Mouse (Mus musculus): Measurements from ENCODE around the gene Pdcd11.
"Not testable (repeated sequence)": the region's sequence is repeated elsewhere in the genome, so short reads cannot be mapped to it uniquely, and the experiment has no call there.

Gene Pdcd11

DNA sequence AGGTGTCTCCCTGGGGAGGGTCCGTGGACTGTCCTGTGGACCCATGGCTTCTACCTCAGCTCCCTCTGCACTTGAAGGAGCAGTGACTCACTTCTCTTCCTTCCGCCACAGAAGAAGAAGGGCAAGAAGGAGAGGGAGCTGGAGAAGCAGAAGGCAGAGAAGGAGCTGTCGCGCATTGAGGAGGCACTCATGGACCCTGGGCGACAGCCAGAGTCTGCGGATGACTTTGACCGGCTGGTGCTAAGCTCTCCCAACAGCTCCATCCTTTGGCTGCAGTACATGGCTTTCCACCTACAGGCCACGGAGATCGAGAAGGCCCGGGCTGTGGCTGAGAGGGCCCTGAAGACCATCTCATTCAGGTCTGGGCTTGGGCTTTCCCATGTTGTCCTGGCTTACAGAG, 37.6 kb downstream of the Pdcd11 start:
- no peak for DNase-seq (ENCODE audit: low read depth, low spot score)

DNA sequence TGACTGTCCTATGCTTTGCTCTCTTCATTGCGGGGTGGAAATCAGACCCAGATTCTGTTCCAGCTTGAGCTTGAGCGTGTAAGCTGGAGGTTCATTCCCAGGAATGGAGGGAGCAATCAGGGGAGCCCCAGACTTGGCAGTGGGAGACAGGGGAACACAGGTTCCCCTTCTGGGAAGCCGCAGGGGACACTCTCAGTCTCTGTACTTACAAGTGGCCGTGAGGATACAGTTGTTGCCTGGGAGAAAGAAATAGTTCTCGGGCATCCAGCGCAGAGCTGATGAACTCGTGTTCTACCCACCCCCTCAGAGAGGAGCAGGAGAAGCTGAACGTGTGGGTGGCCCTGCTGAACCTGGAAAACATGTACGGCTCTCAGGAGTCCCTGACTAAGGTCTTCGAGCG, 38.3 kb downstream of the Pdcd11 start:
- no peak for DNase-seq (ENCODE audit: low read depth, low spot score)

DNA sequence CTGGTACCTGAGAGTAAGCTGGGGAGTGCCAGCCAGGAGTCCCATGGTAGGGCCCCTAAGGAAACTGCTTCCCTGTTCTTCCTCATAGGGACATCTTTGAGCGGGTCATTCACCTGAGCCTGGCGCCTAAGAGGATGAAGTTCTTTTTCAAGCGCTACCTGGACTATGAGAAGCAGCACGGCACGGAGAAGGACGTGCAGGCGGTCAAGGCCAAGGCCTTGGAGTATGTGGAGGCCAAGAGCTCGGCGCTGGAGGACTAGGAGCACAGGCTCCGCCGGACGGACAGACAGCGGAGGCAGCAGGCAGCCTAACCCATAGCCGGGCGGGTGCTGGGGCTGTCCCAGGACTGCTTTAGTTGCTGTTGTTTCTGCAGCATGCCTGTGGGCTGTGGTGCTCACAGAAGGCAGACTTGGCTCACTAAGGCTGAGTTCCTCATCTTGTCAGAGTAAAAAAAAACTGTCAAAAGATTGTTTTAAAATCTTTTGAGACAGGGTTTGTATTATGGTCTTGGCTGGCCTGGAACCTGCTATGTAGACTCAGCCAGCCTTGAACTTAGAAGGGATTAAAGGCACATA, 40.1 kb downstream of the Pdcd11 start:
- DNase-seq (ENCODE audit: low read depth, low spot score) = no peak

DNA sequence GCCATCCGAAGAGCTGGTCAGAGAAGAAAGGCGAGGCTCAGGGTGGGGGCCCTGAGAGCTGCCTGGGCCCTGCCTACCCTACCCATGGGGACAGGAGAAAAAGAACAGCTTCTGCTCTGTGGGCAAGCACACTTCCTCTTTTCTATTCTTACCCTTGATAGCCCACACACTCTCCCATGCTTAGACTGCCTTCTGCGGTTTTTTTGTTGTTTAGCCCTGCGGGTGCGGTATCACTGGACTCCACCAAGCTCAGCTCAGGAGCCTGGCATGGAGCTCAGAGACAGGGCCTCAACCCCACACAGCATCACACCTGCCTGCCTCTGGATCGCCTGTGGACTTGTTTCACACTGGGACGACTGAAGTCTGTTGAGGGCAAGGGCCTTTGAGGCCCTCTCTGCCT, 42.6 kb downstream of the Pdcd11 start:
- peak; percentile 92 for DNase-seq (ENCODE audit: low read depth, low spot score)

DNA sequence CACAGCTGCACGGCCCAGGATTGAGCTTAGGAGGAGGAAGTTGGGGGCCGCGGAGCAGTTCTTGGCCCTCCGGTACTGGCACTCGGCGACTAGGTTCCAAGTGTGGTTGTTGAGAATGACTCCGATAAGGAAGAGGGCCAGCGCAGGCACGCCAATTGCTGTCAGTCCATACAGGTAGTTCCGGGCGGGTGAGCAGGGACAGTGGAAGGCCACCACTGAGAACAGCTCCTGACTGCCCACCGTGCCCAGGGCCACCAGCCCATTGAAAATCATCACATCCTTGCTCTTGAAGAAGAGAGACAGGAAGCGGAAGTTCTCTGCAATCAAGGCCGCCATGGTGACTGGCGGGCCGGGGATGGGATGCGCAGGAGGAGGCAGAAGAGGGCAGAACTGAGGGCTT, 45.0 kb downstream of the Pdcd11 start:
- no peak for DNase-seq (ENCODE audit: low read depth, low spot score)

DNA sequence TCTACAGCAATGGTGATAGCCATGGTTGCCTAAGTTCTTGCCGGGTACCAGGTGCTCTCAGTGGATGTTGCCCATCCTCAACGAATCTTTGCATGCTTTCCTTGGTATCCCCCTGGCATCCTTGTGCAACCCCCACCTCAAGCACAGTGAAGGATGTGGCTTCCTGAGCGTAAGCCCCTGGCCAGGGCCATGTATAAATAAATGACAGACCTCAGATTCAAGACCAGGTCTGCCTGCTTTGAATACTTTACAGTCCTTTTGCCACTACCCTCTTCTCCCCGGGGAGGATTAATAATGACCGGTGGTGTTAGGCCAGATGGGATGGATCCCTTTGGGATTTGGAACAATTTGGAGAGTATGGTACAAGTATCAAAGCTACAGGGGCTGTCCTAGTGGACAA, 45.6 kb downstream of the Pdcd11 start:
- no peak for DNase-seq (ENCODE audit: low read depth, low spot score)

DNA sequence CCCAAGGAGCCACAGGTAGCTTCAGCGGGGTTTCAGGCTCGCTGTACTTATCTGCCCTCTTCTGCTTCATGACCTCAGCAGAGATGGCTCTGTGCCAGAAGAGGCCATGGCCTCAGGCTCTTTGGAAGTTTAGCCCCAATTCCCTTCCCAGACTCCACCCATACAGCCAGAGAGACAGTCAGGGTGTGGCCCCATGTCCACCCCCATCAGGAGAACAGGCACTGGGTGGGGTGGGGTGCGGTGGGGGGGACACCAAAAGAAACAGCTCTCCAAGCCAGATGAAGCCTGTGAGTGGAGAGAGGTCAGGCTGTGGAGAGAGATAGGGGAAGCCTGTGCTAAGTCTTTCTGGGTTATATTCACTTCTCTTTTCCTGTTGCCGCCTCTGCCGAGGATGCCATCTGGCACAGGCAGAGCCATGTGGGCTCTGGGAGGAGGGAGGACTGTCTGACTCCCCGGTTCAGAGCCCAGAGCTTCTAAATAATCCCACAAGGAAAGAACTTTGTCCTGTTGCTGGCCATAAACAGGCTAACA, 46.5 kb downstream of the Pdcd11 start:
- DNase-seq (ENCODE audit: low read depth, low spot score) = peak; percentile 83

DNA sequence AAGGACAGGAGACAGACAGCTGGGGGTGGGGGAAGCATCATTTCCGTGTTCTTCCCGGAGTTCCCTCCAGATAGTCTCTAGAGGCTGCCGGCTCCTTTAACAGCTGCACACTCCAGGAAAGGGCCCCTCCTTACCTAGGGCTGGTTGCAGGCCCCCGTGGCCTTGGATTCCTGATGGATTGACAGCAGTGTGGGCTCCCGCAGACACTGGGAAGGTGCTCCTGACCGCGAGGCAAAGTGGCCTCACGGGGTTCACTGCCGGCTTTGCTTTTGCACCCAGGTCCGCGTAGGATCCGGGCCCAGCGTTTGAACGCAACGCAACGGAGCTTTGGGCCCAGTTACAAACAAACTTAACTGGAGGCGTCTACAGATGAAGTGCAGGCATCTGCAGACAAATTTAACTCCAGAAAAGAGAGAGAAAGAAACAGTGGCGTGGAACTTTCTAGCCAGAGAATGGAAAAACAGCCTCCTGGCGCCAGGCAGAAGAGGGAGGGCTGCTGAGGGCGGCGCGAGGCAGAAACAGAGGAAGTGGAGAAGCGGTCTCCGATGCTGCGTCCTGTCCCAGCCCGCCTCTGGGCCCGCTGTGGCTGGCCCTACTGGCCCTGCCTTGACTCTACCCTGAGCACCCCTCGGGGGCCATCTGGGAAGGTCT, 47.3 kb downstream of the Pdcd11 start, which contains the start of gene Calhm2:
Gene Calhm2, minus strand, starts transcription at position 524 of the 651 bp plus-strand sequence.
- peak; percentile 79 for DNase-seq (ENCODE audit: low read depth, low spot score)

DNA sequence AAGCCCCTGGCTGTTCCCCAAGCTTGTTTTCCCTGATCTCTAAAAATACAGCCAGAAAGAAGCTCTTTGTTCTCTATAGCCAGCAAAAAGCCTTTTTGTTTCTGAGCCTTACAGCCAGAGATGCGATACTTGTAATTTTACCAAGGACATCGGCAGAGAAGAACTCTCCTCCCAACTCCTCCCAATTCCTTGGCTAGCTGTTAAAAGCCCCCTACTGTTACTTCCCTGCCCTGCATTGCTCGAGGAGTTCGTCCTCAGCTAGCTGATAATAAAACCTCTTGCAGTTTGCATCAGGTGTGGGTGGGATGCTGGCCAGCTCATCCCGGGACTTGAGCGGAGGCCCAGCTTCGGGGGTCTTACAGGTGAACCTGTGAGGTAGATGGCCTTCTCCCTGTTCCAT, 49.0 kb downstream of the Pdcd11 start:
- DNase-seq (ENCODE audit: low read depth, low spot score) = not testable (repeated sequence)

DNA sequence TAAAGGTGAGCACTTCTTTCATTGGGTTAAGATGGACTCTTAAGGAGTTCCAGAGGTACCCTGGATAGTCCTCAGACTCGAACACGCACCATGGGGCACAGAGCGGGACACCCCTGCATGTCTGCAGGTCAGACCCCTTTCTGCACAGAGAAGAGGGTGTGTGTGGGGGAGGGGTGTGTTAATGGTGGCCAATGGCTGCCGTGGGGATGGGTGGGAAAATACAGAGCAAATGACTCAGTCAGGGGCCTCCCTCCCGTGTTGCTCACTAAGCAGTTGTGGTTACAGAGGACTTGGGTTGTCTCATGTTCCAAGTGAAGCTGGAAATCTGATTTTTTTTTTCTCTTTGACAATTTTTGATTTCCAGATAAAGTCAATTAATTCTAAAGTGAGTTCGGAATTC, 51.9 kb downstream of the Pdcd11 start:
- no peak for DNase-seq (ENCODE audit: low read depth, low spot score)

DNA sequence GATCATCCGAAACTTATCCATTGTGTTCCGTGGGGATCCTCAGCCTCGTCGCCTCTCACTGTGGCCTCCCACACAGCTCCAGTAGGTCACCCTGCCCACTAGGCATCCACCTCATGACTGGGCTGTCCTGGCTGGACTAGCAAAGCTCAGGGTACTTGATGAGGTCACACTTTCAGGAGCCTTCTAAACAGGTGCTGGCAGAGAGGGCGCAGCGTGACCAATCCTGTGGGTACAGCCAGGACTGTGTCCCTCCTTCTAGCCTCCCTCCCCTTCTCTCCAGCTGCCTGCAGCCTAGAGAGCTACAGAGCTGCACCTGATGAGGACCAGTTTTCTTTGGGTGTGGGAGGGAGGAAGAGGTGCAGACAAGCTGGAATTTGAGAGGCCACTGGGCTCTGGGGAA, 53.6 kb downstream of the Pdcd11 start, which contains the start of gene Calhm1:
Gene Calhm1, minus strand, starts transcription at position 101 of the 400 bp plus-strand sequence.
- no peak for DNase-seq (ENCODE audit: low read depth, low spot score)

DNA sequence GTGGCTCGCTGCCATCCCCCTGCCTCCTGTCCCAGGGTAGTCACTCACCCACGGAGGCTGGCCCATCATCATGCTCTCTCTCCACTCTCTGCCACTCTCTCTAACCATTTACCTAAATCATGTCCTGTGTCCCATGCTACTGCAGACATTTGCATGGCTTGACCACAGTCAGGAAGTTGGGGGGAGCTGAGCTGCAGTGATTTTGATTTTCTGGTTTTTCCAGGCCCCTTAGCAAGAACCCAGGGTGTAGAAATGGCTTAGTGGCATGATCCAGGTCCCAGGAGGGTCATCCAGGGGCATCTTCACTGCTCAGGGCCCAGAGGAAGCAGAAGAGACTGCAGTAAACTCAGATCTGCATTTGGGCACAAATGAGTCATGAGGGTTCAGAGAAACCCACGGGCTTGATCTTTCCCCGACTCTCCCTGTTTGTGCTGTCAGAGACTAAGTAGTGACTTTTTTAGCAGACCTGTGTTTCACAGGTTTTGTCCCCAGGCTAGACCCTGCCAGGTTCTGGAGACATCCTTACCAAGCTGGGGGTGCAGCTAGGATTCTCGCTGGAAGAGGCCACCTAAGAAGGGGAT, 57.8 kb downstream of the Pdcd11 start:
- DNase-seq (ENCODE audit: low read depth, low spot score) = peak; percentile 41

DNA sequence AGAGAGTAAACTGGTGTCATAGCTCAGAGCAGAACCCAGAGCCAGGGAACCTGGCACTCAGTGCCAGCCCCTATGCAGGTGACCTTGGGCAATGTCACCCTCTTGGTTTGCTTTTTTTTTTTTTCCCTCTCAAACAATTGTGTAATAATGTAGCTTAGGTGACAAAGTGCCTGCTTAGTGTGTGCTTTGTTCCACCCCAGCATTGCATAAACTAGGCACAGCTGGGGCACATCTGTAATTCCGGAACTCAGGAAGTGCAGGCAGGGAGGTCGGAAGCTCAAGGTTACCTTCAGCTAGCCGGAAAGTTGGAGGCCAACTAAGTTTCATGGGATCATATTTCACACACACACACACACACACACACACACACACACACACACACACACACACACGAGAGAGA, 59.3 kb downstream of the Pdcd11 start:
- no peak for DNase-seq (ENCODE audit: low read depth, low spot score)

DNA sequence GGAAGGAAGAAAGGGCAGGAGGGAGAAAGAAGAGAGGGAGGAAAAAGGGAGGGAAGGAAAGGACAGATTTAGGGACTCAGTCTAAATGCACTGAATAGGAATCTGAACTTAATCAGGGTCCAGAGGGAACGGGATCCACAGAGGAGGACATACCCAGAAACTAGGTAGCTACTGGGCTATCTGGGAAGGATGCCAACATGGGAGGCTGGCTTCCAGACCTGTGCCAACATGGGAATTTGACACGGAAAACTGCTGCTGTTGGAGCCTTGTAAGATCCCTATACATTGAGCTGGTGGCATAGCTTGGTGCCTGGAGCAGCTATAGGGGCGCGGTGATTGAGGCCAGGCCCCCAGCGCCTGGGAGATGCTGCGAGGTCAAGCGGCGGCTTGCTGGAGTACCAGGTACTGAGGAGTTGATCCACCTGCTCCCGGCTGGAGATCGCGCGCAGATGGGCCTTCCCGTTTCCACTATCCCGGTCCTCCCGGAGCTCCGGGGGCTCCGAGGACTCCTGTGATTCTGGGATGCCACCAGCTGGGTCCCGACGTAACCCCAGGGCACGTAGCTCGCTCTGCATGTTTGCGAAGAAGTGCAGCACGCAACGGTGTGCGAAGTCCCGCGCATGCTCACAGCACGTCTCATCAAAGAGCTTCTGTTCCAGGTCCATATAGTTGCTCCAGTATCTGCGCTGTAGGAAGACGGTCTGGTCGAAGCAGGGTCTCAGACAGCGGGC, 60.9 kb downstream of the Pdcd11 start:
- no peak for DNase-seq (ENCODE audit: low read depth, low spot score)

DNA sequence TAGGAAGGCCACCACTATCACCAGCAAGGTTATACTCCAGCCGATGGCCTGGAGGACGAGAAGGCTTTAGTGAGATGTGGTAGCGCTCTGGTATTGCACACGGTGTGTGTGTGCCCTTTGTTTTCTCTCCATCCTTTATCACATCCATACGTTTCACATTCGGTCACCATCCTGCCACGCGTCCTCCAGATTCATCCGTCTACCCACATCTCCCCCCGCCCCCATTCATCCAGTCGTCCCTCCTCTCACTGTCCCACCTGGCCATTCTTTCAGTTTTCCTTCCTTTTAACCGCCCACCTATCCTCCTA, 61.4 kb downstream of the Pdcd11 start:
- DNase-seq (ENCODE audit: low read depth, low spot score) = no peak

DNA sequence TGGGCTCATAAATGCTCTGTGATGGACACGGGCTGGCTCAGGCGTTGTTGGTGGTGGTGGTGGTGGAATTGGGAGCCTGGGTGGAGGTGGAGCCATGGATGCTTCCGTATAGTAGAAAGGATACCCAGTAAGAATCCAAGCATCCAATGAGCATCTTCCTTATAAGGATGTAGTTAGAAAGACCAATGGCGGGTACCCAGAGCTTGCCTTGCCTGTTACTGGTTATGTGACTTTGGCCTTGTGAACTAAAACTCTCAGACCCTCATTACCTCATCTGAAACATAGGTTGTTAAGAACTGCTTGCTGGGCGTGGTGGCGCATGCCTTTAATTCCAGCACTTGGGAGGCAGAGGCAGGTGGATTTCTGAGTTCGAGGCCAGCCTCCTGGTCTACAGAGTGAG, 63.2 kb downstream of the Pdcd11 start:
- no peak for DNase-seq (ENCODE audit: low read depth, low spot score)

DNA sequence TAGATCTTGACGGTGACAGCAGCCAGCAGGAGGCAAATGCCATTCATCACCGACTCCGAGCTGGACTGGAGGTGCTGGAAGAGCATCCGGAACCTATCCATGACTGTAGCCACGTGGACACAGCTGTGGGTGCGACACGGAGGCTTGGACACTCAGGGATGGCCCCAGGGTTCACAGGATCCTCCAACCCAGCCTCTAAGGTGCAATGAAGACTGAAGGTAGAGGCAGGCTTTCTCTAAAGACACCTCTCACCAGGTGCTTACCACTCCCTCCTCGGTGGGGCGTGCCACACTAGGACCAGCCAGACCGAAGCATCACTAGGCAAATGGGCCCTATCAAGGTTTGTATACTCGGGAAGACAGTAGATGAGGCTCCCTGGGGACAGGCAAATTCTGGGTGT, 67.1 kb downstream of the Pdcd11 start, which contains the start of gene Calhm3:
Gene Calhm3, minus strand, starts transcription at position 101 of the 400 bp plus-strand sequence.
- DNase-seq (ENCODE audit: low read depth, low spot score) = no peak

DNA sequence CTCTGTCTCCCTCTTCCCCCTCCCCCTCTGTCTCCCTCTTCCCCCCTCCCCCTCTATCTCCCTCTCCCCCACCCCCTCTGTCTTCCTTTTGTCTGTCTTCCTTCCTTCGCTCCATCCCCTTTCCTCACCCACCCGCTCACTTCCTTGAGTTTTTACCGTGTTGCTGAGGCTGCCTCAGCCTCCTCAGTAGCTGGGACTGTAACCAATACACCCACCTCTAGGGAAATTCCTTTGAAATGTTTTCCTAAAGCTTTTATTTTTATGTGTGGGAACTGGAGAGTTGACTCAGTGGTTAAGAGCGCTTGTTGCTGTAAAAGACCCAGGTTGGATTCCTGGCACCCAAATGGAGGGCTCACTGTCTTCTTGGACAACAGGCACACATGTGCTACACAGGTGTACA, 71.1 kb downstream of the Pdcd11 start:
- DNase-seq (ENCODE audit: low read depth, low spot score) = no peak

DNA sequence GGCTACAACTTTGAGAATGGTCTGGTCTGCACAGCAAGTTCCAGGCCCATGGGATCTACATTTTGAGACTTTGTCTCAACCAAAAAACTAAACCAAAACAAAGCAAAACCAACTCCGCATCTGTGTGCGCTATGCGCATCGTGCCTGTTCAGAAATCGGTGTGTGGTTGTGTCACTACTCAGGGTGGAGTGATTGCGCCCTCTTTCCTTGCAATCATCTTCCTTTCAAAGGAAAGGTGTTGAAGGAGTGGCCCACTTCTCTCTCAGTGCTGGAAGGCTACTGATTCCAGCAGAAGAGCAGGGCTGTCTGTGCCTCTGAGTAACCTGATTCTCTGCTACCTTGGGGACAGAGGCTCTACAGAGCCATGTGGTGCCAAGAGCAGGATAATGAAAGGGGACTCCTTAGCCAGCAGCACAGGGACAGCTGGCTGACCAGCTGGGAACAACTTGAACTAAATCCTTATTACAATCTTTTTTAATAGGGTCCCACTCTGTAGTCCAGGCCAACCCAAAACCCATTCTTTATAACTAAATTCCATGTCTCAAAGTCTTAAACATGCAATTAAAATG, 72.7 kb downstream of the Pdcd11 start:
- no peak for DNase-seq (ENCODE audit: low read depth, low spot score)

DNA sequence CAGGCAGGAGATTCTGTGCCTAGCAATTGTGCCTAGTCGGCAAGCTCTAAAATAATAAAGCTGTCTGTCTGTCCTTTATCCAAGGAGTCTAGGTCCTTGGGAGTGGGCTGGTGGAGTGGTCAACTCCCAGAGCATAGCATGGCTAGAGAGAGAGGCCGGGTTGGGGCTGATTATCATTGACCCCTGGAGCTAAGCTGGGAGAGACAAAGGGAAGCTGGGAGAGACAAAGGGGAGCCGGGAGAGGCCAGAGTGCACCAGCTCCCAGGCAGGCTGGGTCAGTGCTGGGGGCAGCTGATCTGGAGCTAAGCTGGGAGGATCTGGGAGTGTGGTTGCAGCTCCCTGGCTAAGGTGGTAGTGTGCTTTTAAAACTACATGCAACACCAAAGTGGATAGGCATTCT, 76.2 kb downstream of the Pdcd11 start:
- no peak for DNase-seq (ENCODE audit: low read depth, low spot score)

DNA sequence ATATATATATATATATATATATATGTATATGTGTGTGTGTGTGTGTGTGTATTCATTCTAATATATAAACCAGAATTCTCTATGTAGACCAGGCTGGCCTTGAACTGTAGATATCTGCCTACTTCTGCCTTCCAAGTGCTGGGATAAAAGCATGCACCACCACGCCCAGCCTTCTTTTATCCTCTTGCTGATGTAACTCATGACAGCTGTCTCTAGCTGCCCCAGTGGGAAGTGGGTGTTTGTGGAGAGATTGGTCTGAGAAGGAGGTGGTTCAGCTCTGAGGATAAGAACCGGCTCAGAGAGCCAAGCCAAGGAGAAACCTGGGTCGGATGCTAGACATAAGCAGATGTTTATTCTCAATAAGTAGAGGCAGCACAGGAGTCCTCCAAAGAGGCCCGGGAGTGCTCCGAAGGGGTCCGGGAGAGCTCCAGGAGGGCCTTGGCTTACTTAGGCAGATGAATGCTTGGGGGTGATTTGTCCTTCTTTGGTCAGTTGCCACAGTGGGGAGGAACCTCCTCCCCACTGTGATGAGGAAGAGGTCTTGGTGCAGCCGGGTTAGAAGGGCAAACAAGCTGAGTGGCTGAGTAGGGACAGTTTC, 77.1 kb downstream of the Pdcd11 start:
- no peak for DNase-seq (ENCODE audit: low read depth, low spot score)

DNA sequence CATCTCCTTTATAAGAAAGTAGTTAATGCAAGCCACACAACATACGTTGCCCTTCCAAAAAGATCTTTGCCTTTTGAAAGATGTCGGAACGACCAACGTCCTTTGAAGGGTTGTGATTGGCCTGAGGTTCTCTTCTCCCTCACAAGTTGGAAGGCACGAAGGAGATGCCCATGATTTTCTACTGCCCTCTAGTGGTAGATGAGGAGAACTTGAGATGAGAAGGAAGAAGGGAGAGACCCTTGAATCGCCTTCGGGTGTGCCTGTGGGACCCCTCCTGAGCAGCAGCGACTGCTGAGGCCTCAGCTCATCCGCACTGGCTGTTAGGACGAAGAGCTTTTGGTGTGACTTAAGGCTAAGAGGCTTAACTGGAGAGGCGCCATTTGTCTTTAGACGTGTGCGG, 77.7 kb downstream of the Pdcd11 start:
- DNase-seq (ENCODE audit: low read depth, low spot score) = peak; percentile 83
